Mouse (Mus musculus) liver, adult (tissue): ENCODE measurements at regions not wholly inside any gene's neighbourhood (a gene's known extent, or its start where the extent isn't known, plus 50 kb on each side); places are given as distances from the start of the nearest gene placed in this dataset.

Experiments used
- GATA4 ChIP-seq: IDR thresholded peaks from 2 replicates; pipeline ENCODE4 v1.6.1; 2014; ENCODE audit warnings: mild to moderate bottlenecking, low read length; ENCODE audit not compliant: insufficient replicate concordance

DNA sequence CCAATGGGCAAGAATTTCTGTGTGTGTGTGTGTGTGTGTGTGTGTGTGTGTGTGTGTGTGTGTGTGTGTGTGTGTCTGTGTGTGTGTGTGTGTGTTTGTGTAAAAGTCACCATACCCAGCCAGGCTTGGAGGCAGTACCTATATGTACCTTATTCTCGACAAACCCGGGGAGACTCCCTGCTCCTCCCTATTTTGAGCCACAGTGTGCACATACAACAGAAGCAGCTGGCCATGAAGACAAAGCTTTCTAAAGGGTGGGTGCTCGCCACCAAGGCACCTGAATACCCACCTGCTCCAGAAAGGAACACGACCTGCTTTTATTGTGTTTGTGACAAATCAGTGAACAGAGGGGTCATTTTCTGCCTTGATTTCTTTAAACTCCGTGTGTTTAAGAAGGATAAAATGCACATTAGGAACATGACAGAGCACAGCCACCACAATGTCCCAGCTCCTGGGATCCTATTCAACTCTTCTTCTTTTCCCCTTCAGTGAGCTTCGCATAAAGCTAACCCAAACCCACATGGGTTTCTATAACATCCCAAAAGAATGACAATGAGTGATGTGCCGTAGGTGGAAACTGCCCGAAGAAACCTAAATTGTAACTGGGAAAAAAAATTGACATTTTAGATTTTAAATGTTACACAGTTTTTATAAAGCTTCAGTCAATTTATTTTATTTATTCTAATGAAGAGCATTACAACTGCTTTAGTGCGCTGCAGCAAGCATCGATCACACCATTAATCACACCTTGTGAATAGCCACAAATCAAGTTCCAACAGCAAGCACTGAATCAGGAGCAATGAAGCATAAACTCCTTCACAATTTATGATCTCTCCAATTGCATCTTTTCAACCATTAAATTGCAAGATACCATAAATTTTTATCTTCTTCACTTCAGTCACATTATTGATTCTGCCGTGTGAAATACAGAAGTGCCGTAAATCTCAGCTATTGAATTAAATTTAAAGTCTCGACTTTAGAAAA is 232.0 kb downstream of the Cdca7 start:
- no peak for TF ChIP-seq GATA4

DNA sequence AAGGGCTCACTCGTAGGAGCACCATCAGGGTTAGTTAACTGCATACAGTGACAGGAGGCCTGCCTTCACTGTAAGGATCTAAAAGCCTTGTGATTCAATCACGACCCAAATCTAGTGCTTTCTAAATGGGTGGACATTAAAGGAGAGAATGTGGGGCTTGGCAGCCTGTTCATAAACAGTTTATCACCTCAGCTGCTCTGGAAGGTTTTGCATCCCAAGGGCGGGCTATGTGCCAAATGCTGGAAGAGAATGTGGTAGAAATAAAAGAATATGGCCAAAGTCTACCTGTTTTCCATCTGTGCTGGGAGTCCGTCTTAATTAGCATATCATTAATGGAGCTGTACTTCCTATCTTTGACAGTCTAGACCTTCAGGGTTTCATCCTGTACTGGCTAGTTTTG is 241.0 kb downstream of the Cdca7 start:
- no peak for TF ChIP-seq GATA4

DNA sequence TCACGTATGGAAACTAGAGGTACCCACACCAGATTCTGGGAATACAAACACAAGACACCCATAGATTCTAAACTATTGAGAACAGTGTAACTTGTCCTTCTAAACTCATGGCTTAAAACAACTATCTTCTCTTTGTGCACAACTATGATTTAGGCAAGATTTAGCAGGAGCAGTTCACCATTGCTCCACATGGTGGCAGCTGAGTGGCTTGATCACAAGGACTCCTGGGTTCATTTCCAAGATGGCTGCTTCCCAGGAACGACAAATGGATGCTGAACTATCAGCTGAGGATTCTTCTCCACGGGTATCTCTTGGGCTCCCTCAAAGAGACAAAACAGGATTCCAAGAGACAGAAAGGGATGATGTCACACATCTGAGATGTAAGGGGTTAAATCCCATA is 251.5 kb downstream of the Sp3 start:
- no peak for TF ChIP-seq GATA4

DNA sequence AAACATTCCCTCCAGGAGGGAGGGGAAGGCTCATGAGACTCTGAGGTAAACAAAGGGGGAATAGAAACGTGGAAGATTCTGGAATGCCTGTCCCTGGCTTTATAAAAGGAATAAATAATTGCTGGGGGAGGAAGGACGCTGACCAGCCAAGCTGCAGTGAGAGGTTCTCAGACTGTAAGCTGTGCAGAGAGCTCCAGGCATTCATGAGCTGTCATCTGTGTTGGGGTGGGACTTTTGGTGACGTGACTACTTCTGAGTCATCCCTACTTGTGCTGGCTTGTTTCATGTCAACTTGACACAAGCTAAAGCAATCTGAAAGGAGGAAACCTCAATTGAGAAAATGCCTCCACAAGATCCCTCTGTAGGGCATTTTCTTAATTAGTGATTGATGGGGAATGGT is 246.9 kb downstream of the Sp3 start:
- no peak for TF ChIP-seq GATA4

DNA sequence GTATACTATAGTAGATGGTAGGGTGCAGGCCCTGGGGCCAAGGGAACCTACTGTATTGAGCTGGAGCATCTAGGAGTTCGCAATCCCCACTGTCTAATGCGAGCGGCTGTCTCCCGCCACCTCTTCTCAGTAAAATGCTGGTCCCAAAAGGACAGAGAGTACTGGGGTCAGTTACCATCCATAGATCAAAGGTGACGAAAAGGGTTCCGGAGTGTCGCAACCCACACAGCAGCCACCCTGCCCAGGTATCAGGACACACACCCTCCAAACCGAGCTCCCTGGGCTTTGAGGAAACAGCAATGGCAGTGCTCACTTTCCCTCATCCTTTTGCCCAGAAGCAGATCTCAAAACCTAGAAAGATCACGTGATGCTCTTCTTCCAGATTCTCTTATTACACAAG is 245.2 kb downstream of the Sp3 start:
- TF ChIP-seq GATA4: no peak

DNA sequence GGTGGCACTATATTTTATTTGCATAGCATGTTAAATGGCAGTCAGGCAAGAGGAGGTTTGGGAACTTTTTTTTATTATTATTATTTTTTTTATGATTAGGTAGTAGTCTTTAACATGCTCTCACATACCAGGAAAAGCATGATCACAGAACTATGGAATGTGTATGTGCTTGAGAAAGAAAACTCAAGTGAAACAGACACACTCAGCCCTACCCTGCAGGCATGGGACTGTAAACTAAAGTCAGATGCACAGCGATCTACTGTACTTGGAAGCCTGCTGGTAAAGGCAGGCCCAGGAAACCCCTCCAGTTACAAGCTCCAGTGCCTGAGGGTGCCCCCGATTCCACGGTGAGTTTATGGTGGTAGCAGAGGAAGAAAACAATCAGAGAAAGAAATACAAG is 243.6 kb downstream of the Sp3 start:
- TF ChIP-seq GATA4: no peak

DNA sequence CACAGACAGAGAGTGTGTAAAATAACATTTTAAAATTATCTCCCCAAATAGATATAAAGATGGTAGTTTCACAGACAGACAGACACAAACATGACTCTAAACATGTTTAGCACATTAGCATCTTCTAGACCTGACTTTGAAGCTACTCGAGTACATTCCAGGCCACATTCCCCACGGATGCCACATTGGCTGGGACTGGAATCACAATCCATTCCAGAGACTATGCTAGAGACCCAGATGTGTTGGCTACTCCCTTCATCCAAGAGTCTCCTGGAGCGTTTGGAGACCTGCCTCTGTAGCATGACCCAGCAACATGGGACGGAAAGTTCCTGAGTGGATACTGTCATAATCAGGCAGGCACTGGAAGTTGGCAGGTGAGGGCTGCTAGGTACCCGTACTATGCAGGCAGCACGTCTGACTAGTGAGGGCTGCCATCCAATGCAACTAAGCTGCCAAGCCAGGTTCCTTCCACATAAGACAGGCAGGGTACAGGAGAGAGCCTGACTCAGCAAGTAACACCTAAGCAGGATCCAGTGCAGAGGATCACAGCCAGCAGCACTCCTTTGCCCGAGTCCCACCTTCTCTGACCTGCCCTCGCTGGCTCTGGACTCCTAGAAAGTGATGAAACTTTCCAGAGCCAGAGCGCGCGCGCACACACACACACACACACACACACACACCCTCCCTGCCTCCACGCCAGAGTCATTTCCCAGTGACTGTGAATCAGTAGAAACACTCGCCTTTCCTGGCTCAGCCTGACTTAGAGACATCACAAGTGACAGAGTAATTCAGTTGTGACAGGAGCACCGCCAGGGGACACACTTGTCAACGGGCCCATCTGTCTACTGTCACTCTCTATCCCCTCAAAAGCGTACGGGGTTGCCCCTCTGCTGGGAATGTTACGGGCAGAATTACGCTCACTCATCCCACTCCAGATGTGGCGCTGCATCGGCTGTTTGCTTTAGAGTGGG is 239.6 kb downstream of the Sp3 start:
- TF ChIP-seq GATA4: no peak

DNA sequence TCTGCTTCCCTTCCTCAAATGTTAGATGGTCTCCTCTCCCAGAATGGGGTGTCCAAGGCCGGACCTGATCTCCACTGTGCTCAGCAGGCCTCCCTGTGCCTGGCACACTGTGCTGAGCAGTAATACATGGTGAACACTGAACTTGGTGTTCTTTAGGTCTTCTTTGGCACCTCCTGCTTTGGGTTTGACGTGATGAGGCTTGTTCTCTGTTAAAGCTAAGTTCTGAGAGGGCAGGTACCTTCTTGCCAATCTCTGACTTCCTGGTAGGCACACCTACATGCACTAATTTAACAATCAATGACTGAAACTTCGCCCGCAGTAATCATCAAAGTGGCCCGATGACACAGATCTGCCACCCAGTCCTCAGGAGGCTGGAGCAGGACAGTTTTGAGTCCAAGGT is 238.5 kb downstream of the Sp3 start:
- TF ChIP-seq GATA4: no peak

DNA sequence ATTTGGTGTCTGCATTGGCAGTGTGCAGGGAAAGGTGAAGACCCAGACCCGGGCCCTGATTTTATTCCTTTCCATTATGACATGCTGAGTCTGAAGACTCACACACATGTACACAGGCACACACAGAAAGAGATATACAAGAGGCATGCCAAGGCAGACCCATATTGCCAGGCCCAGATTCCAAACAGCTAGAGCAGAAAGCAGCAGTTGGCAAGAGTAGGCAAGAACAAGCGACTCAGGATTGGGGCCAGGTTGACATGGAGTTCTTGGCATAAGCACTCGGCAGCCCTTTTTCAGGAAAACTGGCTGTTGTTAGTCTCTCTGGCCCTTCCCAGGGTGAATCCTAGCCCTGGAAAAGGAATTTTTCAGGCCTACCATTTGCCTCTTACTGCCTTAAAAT is 236.6 kb downstream of the Sp3 start:
- no peak for TF ChIP-seq GATA4

DNA sequence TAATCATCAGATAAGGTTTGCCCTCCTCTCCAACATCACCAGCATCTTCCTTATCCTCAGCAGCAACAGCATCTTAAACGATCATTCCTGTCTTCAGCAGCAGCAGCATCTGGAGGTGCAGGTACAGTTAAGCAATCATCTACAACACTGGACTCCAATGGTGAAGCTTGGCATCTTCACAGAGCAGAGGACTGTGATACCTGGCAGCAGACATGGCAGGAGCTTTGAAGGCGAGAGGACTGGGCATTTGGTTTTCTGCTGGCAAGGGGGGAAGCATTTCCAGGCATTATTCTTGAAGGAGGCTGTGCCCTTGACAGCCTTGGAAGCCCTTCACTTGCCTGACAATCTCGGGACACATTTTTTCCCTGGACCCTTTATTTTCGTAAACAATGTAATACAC is 235.3 kb downstream of the Sp3 start:
- TF ChIP-seq GATA4: no peak

DNA sequence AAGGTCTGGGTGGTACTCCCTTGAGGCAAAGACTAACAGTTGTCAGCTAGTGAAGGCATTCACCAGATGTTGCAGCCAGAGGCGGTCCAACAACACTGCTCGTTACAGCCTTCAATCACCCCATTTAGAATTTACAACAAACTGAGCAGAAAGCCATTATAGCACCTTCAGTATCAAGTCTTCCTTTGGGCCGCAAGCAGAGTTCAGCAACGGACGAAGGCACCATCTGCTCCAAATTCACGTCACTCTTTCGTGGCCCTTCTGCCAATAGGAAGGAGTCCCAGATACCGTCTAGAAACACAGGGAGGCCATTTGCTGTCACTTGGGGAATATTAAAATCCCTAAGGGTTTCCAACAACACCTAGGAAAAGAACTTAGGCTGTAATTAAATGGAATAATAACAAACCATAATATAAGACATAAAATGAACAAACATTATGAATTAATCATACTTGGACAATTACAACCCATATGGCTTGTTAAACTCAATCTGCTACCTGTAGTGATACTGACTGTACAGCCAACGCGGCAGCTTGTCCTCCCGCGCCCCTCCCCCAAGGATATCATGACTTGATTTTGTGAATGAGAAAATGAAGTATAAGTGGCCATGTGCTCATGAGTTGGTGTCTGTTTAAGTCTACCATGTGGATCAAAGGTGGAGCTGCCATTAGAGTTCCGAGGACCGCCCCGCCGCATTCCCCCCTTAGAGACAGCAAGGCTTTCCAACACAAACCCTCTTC is 233.6 kb downstream of the Sp3 start:
- no peak for TF ChIP-seq GATA4

DNA sequence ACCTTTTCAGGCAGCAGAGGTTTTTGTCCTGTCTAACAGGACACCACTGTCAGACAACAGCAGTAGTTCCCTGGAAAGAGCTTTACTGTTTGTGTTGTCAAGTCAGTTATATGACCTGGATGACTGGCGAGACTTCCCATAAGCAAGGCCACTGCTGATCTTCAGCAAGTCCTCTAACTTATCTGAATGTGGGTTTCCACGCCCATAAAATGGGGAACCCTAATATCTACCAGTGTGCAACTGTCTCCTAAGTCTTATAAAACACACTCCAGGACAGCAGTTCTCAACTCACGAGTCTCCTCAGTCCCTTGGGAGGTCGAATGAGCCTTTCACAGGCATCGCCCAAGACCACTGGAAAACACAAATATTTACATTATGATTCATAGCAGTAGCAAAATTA is 232.9 kb downstream of the Sp3 start:
- no peak for TF ChIP-seq GATA4

DNA sequence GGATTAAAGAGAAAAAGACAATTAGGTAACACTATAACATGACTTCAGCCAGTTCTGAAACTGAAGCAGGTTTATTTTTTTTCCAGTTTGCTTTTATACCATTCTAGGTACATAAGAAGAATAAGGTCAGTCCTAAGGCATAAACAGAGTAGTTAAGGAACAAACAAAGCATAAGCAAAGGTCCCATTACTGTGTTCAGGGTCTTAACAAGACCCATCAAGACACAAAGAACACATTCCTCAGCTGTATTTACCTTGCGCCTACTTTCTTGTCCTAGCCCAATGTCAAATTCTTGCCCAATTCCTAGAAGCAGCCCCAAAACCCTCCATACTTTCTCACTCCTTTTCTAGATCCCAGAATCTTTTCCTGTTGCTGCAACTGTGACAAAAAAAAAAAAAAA is 230.8 kb downstream of the Sp3 start:
- TF ChIP-seq GATA4: no peak

DNA sequence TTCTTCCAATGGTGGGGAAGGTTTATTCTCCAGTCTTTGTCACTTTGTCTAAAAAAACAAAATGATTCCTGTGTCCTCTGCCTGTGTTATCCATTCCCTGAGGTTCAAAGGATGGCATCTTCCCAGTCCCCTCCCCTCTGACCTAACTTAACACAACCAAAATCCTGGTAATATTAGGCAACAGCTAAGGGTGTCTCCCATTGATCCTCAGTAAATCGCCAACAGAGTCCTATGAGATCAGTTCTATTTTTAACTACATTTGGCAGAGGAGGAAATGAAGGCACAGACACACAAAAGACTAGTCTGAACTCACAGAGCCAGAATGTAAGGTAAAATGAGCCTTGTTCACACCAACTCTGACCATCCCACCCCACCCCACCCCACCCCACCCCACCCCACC is 228.8 kb downstream of the Sp3 start:
- TF ChIP-seq GATA4: no peak; the same call in 1 of the 2 replicates

DNA sequence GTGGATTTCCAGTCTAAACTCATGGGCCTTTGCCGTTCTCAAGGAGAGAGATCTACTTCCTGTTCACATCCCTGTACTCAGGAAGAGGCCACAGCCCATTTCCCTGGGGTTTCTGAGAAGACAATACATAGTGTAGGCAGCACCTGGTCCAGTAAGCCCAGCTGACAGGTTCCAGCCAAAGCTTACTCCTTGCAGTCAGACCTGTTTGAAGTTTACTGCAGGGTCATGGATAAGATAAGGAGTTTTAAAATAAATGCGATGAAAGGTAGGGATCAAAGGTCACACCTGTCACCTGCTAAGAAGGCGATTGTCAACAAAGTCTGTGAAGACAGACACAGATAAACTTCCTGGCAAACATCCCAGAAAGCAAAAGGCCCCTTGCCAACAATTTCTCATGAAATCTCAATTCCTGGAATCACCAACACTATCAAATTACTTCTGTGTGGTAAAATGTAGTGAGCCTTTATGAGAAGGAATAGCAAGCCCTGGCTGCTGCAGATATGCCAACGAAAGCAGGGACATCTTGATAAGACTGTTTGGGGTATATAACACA is 227.5 kb downstream of the Sp3 start:
- TF ChIP-seq GATA4: no peak
